Mouse (Mus musculus) lung, embryonic 16.5 days (tissue): ENCODE data around the gene Olfm2. TPM values are rescaled to one million over a fixed set of nuclear protein-coding genes. Genes with fewer than 3 reads are reported as not detected.
A peak's percentile ranks its signal among the peaks of the same experiment; 100 is the strongest.

Experiments
- ATAC-seq: fragments of 200-750 bp; cut with Nextera tagmentation; 2 replicates; pipeline ENCODE4 v1.8.0; 2017; ENCODE audit warnings: low read depth, mild to moderate bottlenecking, moderate library complexity
- H3K27ac ChIP-seq: fragments of 300-500 bp; sonication (generic); 2 replicates; pipeline ENCODE4 v1.5.1; 2014; ENCODE audit warnings: mild to moderate bottlenecking, control low read depth, low read length
- H3K27me3 ChIP-seq: fragments of 300-500 bp; sonication (generic); 2 replicates; pipeline ENCODE4 v1.6.1; 2014; ENCODE audit warnings: low read depth, low read length, mixed read lengths; ENCODE audit not compliant: control insufficient read depth, insufficient read depth
- H3K36me3 ChIP-seq: fragments of 300-500 bp; sonication (generic); 2 replicates; pipeline ENCODE4 v1.6.1; 2014; ENCODE audit warnings: low read length; ENCODE audit not compliant: control insufficient read depth, insufficient read depth
- H3K4me1 ChIP-seq: fragments of 300-500 bp; sonication (generic); replicated peaks from 2 replicates; pipeline ENCODE4 v1.6.1; 2014; ENCODE audit warnings: low read length, mixed read lengths; ENCODE audit not compliant: control insufficient read depth, insufficient read depth
- H3K4me2 ChIP-seq: fragments of 300-500 bp; sonication (generic); 2 replicates; pipeline ENCODE4 v1.6.1; 2014; ENCODE audit warnings: low read depth, low read length, control low read depth
- H3K4me3 ChIP-seq: fragments of 300-500 bp; sonication (generic); 2 replicates; pipeline ENCODE4 v1.5.1; 2014; ENCODE audit warnings: mild to moderate bottlenecking, low read length, control low read depth
- H3K9ac ChIP-seq: fragments of 300-500 bp; sonication (generic); 2 replicates; pipeline ENCODE4 v1.6.1; 2014; ENCODE audit warnings: low read length, control low read depth
- H3K9me3 ChIP-seq: fragments of 300-500 bp; sonication (generic); 2 replicates; pipeline ENCODE4 v1.6.1; 2016; ENCODE audit warnings: low read length; ENCODE audit not compliant: control insufficient read depth
- WGBS: fragments of 180-500 bp; shearing (Covaris S2); extraction: QIAGEN DNeasy Blood & Tissue Kit; methylation state at CpG from one replicate; pipeline ENCODE4 v1.1.7; 2014; 5-methylcytosine and 5-hydroxymethylcytosine counted together
- polyA plus RNA-seq: library from polyadenylated mRNA; unstranded; fragments of >200 nt; fragmentation: Nextera tagmentation; extraction: Ambion mirVana; gene quantifications from 2 replicates; pipeline ENCODE4 v1.2.1, GENCODE M21; 2015

Olfm2 gene
- polyA plus RNA-seq, 1 experiment from 2014 or later: 2.9 TPM

- no peaks in the 10 kb centered on the region for H3K36me3 ChIP-seq
- H3K9me3 ChIP-seq: no peaks in the 10 kb centered on the region
- no peaks in the 10 kb centered on the region for H3K4me1 ChIP-seq
- WGBS: 49% methylated on average over 5 of the region's 5 CpGs
- no peak overlapping the region for H3K4me2 ChIP-seq
- no peak for ATAC-seq
- H3K27me3 ChIP-seq: peaks cover 33% of the 10 kb centered on the region
- no peak overlapping the region for H3K4me3 ChIP-seq
- no peak overlapping the region for H3K9ac ChIP-seq
- no peak overlapping the region for H3K27ac ChIP-seq
These were observed 3.1 kb upstream of the Olfm2 start for GRCm38 (mm10) chr9:20749213-20749612.

- WGBS: 67% methylated on average over 3 of the region's 3 CpGs
- Histone ChIP-seq H3K4me2 (no peak overlapping the region), H3K27me3 (peaks cover 39% of the 10 kb centered on the region), H3K4me3 (no peak overlapping the region), H3K9me3 (0 out of 2 replicates have a peak, but pooled peaks cover 3% of the 10 kb centered on the region), H3K36me3 (no peaks in the 10 kb centered on the region), H3K4me1 (no peaks in the 10 kb centered on the region), H3K9ac (no peak overlapping the region), H3K27ac (no peak overlapping the region)
- ATAC-seq: no peak
These were observed 2.4 kb upstream of the Olfm2 start for GRCm38 (mm10) chr9:20748540-20748939.

GRCm38 (mm10) chr9:20747682-20748081 is 1.5 kb upstream of the Olfm2 start:
- Histone ChIP-seq H3K4me2 (no peak overlapping the region), H3K27ac (no peak overlapping the region), H3K27me3 (peaks cover 45% of the 10 kb centered on the region), H3K4me1 (no peaks in the 10 kb centered on the region), H3K9ac (no peak overlapping the region), H3K9me3 (0 out of 2 replicates have a peak, but pooled peaks cover 3% of the 10 kb centered on the region), H3K4me3 (no peak overlapping the region), H3K36me3 (no peaks in the 10 kb centered on the region)
- WGBS: 9% methylated on average over 3 of the region's 3 CpGs
- ATAC-seq: no peak

- H3K4me3 ChIP-seq: peak overlapping the region; percentile 39
- whole genome bisulfite sequencing: 8% methylated on average over 17 of the region's 17 CpGs
- H3K4me2 ChIP-seq: peak overlapping the region; percentile 66
- ATAC-seq: no peak
- peaks cover 3% of the 10 kb centered on the region; the same call in 1 of the 2 replicates for H3K4me1 ChIP-seq
- no peak overlapping the region for H3K27ac ChIP-seq
- H3K36me3 ChIP-seq: no peaks in the 10 kb centered on the region
- no peak overlapping the region for H3K9ac ChIP-seq
- H3K27me3 ChIP-seq: peaks cover 45% of the 10 kb centered on the region
- 0 out of 2 replicates have a peak, but pooled peaks cover 3% of the 10 kb centered on the region for H3K9me3 ChIP-seq
These were observed 801 bp downstream of the Olfm2 start for GRCm38 (mm10) chr9:20745129-20745966.

- peaks cover 48% of the 10 kb centered on the region for H3K27me3 ChIP-seq
- no peak overlapping the region for H3K4me3 ChIP-seq
- H3K9me3 ChIP-seq: 0 out of 2 replicates have a peak, but pooled peaks cover 3% of the 10 kb centered on the region
- no peak for ATAC-seq
- H3K9ac ChIP-seq: no peak overlapping the region
- no peaks in the 10 kb centered on the region for H3K36me3 ChIP-seq
- 11% methylated on average over 22 of the region's 22 CpGs for WGBS
- H3K4me1 ChIP-seq: peaks cover 3% of the 10 kb centered on the region; the same call in 1 of the 2 replicates
- H3K4me2 ChIP-seq: no peak overlapping the region
- H3K27ac ChIP-seq: no peak overlapping the region
These were observed 2.0 kb downstream of the Olfm2 start for GRCm38 (mm10) chr9:20743946-20744738.

DNA sequence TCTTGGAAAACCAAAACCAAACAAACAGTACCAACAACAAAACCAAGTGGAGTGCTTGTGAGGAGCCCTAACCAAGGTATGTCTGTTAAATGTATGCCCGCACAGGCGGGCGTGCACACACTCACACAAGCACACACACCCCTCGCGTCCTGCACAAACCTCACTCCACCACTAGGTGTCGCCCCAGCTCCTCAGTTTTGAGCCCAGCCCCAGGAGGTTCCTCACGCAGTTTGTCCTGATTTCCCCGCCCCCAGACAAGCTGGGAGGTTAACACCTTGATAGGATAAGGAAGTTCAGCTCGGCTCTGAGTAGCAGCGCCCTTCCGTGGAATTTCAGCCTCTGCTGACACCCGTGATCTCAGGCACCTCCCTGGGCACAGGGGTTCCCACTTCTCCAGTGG is 5.7 kb downstream of the Olfm2 start:
- Histone ChIP-seq H3K4me3 (0 out of 2 replicates have a peak overlapping the region, but pooled peaks have one; percentile 9), H3K9ac (peak overlapping the region; percentile 36; the same call in 1 of the 2 replicates)

GRCm38 (mm10) chr9:20738251-20738999 is 7.7 kb downstream of the Olfm2 start:
- Histone ChIP-seq H3K4me3 (no peak overlapping the region), H3K36me3 (no peaks in the 10 kb centered on the region), H3K9me3 (no peaks in the 10 kb centered on the region), H3K4me1 (peaks cover 3% of the 10 kb centered on the region; the same call in 1 of the 2 replicates), H3K27me3 (peaks cover 7% of the 10 kb centered on the region), H3K9ac (no peak overlapping the region), H3K27ac (no peak overlapping the region), H3K4me2 (no peak overlapping the region)
- WGBS: 43% methylated on average over 8 of the region's 8 CpGs
- ATAC-seq: no peak

More for the DNA sequence above, 5.7 kb downstream of the Olfm2 start:
- Histone ChIP-seq H3K4me1 (peaks cover 3% of the 10 kb centered on the region; the same call in 1 of the 2 replicates), H3K9me3 (0 out of 2 replicates have a peak, but pooled peaks cover 3% of the 10 kb centered on the region), H3K36me3 (no peaks in the 10 kb centered on the region), H3K4me2 (peak overlapping the region; percentile 42; the same call in 1 of the 2 replicates), H3K27ac (no peak overlapping the region), H3K27me3 (peaks cover 27% of the 10 kb centered on the region)
- WGBS: 0% methylated on average over 12 of the region's 12 CpGs
- ATAC-seq: peak; percentile 87

DNA sequence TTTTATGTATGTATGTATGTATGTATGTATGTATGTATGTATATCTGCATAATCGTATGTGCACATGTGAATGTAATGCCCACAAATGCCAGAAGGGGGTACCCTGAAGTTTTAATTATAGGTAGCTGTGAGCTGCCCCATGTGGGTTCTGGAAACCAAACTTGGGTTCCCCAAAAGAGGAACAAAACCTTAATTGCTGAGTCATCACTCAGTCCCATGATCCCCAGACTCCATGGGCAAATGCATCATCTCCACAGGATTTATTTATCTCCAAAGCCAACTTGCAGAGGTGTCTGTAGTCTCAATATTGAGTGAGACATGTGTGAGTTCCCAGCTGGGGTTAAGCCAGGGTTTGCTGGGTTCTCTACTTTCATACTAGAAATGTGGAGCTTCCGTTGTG is 8.9 kb downstream of the Olfm2 start:
- H3K4me3 ChIP-seq: no peak overlapping the region
- H3K4me1 ChIP-seq: peaks cover 3% of the 10 kb centered on the region; the same call in 1 of the 2 replicates
- H3K9me3 ChIP-seq: no peaks in the 10 kb centered on the region
- WGBS: 84% methylated on average over 2 of the region's 2 CpGs
- H3K36me3 ChIP-seq: no peaks in the 10 kb centered on the region
- no peak overlapping the region for H3K9ac ChIP-seq
- no peak overlapping the region for H3K27ac ChIP-seq
- ATAC-seq: no peak
- H3K27me3 ChIP-seq: peaks cover 3% of the 10 kb centered on the region; the same call in 1 of the 2 replicates
- H3K4me2 ChIP-seq: no peak overlapping the region
